ENCODE assay signal across 8 mouse cellular contexts in genomic region chr13:105055374-105055773, GRCm38 (mm10). TPM values are rescaled to one million over a fixed set of nuclear protein-coding genes. Genes with fewer than 3 reads are reported as not detected.
DNase-seq lines count a peak whose midpoint lies in the region; ATAC-seq lines count a peak whose summit lies in the region.

No protein-coding gene starts in this region.

- H3K4me1 ChIP-seq in heart, embryonic 15.5 days (replicated peaks) = peaks cover 15% of the 10 kb centered on the region
- H3K4me1 ChIP-seq in limb, embryonic 11.5 days (ENCODE audit: control insufficient read depth, insufficient read depth, low read length) = no peaks in the 10 kb centered on the region
- H3K4me1 ChIP-seq in midbrain, embryonic 14.5 days (ENCODE audit: control insufficient read depth, insufficient read depth, low read length) = peaks cover 14% of the 10 kb centered on the region

- 17% methylated on average over 5 of the region's 5 CpGs for WGBS in heart, embryonic 15.5 days
- 22% methylated on average over 5 of the region's 5 CpGs for WGBS in limb, embryonic 11.5 days
- 23% methylated on average over 5 of the region's 5 CpGs for WGBS in midbrain, embryonic 14.5 days

- peak overlapping the region; percentile 90 for H3K4me2 ChIP-seq in heart, embryonic 15.5 days
- H3K4me2 ChIP-seq in limb, embryonic 11.5 days (ENCODE audit: low read depth, severe bottlenecking) = peak overlapping the region; percentile 90; the same call in 1 of the 2 replicates
- H3K4me2 ChIP-seq in midbrain, embryonic 14.5 days (ENCODE audit: low read length) = peak overlapping the region; percentile 88

- H3K27ac ChIP-seq in heart, embryonic 15.5 days = peak overlapping the region; percentile 69; the same call in 1 of the 2 replicates
- H3K27ac ChIP-seq in limb, embryonic 11.5 days (replicated peaks; ENCODE audit: low read depth, low read length) = no peak overlapping the region
- H3K27ac ChIP-seq in midbrain, embryonic 14.5 days (replicated peaks; ENCODE audit: low read depth, low read length) = peak overlapping the region; percentile 90; the same call in 1 of the 2 replicates

- intact Hi-C loops in left cerebral cortex, postnatal 10 days (cut with DNase I) = loop anchor here (10.0 kb wide), 1 partner anchor 241 kb away; the partner anchor contains the start of gene Cwc27

- no peaks in the 10 kb centered on the region for H3K36me3 ChIP-seq in heart, embryonic 15.5 days
- no peaks in the 10 kb centered on the region for H3K36me3 ChIP-seq in limb, embryonic 11.5 days (ENCODE audit: control insufficient read depth, insufficient read depth, low read length)
- no peaks in the 10 kb centered on the region for H3K36me3 ChIP-seq in midbrain, embryonic 14.5 days (ENCODE audit: control insufficient read depth, insufficient read depth, low read length)

- H3K9me3 ChIP-seq in heart, embryonic 15.5 days (replicated peaks) = no peaks in the 10 kb centered on the region
- no peaks in the 10 kb centered on the region for H3K9me3 ChIP-seq in limb, embryonic 11.5 days (ENCODE audit: control insufficient read depth, low read length)
- H3K9me3 ChIP-seq in midbrain, embryonic 14.5 days (ENCODE audit: control insufficient read depth, low read length) = no peaks in the 10 kb centered on the region

- peak overlapping the region; percentile 70 for H3K4me3 ChIP-seq in heart, embryonic 15.5 days
- H3K4me3 ChIP-seq in limb, embryonic 11.5 days (ENCODE audit: low read depth, low read length) = no peak overlapping the region
- H3K4me3 ChIP-seq in midbrain, embryonic 14.5 days (replicated peaks; ENCODE audit: low read depth, low read length) = peak overlapping the region; percentile 65

- H3K27me3 ChIP-seq in heart, embryonic 15.5 days = 0 out of 2 replicates have a peak, but pooled peaks cover 2% of the 10 kb centered on the region
- peaks cover 28% of the 10 kb centered on the region; the same call in 1 of the 2 replicates for H3K27me3 ChIP-seq in limb, embryonic 11.5 days (ENCODE audit: control insufficient read depth, insufficient read depth, low read length)
- H3K27me3 ChIP-seq in midbrain, embryonic 14.5 days (ENCODE audit: control insufficient read depth, insufficient read depth, low read length) = 0 out of 2 replicates have a peak, but pooled peaks cover 3% of the 10 kb centered on the region

- ATAC-seq in heart, embryonic 15.5 days (replicated peaks; ENCODE audit: insufficient number of reproducible peaks, insufficient read depth, low FRiP score, low read depth) = no peak
- no peak for ATAC-seq in limb, embryonic 11.5 days (ENCODE audit: insufficient number of reproducible peaks, low FRiP score, low TSS enrichment, low read depth)
- ATAC-seq in midbrain, embryonic 14.5 days (ENCODE audit: low FRiP score, low TSS enrichment) = no peak

- peak overlapping the region; percentile 69; the same call in 1 of the 2 replicates for H3K9ac ChIP-seq in heart, embryonic 15.5 days
- H3K9ac ChIP-seq in limb, embryonic 11.5 days (ENCODE audit: low read length) = no peak overlapping the region
- no peak overlapping the region for H3K9ac ChIP-seq in midbrain, embryonic 14.5 days (replicated peaks; ENCODE audit: low read length)

- DNase-seq in ES-CJ7 (ENCODE audit: low read depth, low spot score) = peak; percentile 45
- DNase-seq in embryo, embryonic 10.5 days (ENCODE audit: low spot score) = peak; percentile 54
- DNase-seq in limb, embryonic 11.5 days (ENCODE audit: low spot score) = no peak
- peak; percentile 32 for DNase-seq in midbrain, embryonic 14.5 days
- no peak for DNase-seq in left cerebral cortex, adult 8-10 months (ENCODE audit: low spot score in 2 of 2)
- DNase-seq in left cerebral cortex, postnatal 10 days (ENCODE audit: extremely low spot score in 1 of 2, low spot score in 2 of 2) = no peak
- no peak for DNase-seq in layer of hippocampus, adult 18-20 months (ENCODE audit: low spot score in 2 of 2)

RNA-seq across cellular contexts. Expression of gene Rgs7bp, which starts 0.6 kb away (rescaled TPM):
- 2.7 and 3.2 TPM in 2 replicates for polyA plus RNA-seq in heart, embryonic 15.5 days (2015; fragmentation: Nextera tagmentation; extraction: Ambion mirVana)
- 0.35 and 0.38 TPM in 2 replicates for polyA plus RNA-seq in limb, embryonic 11.5 days (2014; fragmentation: Nextera tagmentation; extraction: Ambion mirVana)
- polyA plus RNA-seq in midbrain, embryonic 14.5 days (2014; fragmentation: Nextera tagmentation; extraction: Ambion mirVana) = 3.7 and 5.0 TPM in 2 replicates
- total RNA-seq in left cerebral cortex, adult 8-10 months (2022) = 100 to 1,000 TPM; 143 to 176 (median 159) TPM
- total RNA-seq in left cerebral cortex, postnatal 10 days (2021) = 100 to 1,000 TPM; 100 to 101 TPM
- 100 to 1,000 TPM; 150 to 153 TPM for total RNA-seq in layer of hippocampus, adult 18-20 months (2021)

RNA-seq across cellular contexts. Expression of gene 4933425L06Rik, which starts 26.5 kb away (rescaled TPM):
- polyA plus RNA-seq in heart, embryonic 15.5 days (2015; fragmentation: Nextera tagmentation; extraction: Ambion mirVana) = not detected in 2 replicates
- not detected in 2 replicates for polyA plus RNA-seq in limb, embryonic 11.5 days (2014; fragmentation: Nextera tagmentation; extraction: Ambion mirVana)
- not detected in 2 replicates for polyA plus RNA-seq in midbrain, embryonic 14.5 days (2014; fragmentation: Nextera tagmentation; extraction: Ambion mirVana)
- total RNA-seq in left cerebral cortex, adult 8-10 months (2022) = not detected
- total RNA-seq in left cerebral cortex, postnatal 10 days (2021) = not detected
- not detected for total RNA-seq in layer of hippocampus, adult 18-20 months (2021)

Comparison
In these comparisons a context has a peak if more than half of its experiments do, and no peak if none do; other contexts are left out.
1. DNase-seq: peak in ES-CJ7 (single experiment), embryo, embryonic 10.5 days (single experiment) and midbrain, embryonic 14.5 days (single experiment); none in limb, embryonic 11.5 days (single experiment), left cerebral cortex, adult 8-10 months (0 of 2), left cerebral cortex, postnatal 10 days (0 of 2) and layer of hippocampus, adult 18-20 months (0 of 2).
2. Peak in every context shown above with its lines, with median percentiles within 50 percentile points of each other: H3K4me2 ChIP-seq.